Mouse (Mus musculus) adrenal gland, adult (tissue): Measurements from ENCODE around the gene Chrm2.

Experiments
- DNase-seq, 2 experiments: peaks; one replicate each; pipeline ENCODE4 v3.0.0; 2022 to 2023; ENCODE audit warnings: low spot score in 1 of 2; ENCODE audit not compliant: inconsistent age in 2 of 2

Gene Chrm2

GRCm38 (mm10) chr6:36387612-36388400 lies at the start of gene Chrm2:
Gene Chrm2 (plus strand): TSS chr6:36388084.
- no peak for DNase-seq

- DNase-seq = no peak
Observed at GRCm38 (mm10) chr6:36373983-36374382, 13.9 kb upstream of the Chrm2 start.

GRCm38 (mm10) chr6:36377936-36378335 lies 9.9 kb upstream of the Chrm2 start:
- DNase-seq = no peak

GRCm38 (mm10) chr6:36384102-36384501 lies 3.8 kb upstream of the Chrm2 start:
- no peak for DNase-seq

- DNase-seq = peak in 1 of 2 experiments; percentile 42
Observed at GRCm38 (mm10) chr6:36388401-36389259, 746 bp downstream of the Chrm2 start.

GRCm38 (mm10) chr6:36389260-36389965 lies 1.5 kb downstream of the Chrm2 start:
- no peak for DNase-seq

GRCm38 (mm10) chr6:36393705-36394104 lies 5.8 kb downstream of the Chrm2 start:
- DNase-seq = peak in 1 of 2 experiments; percentile 27

GRCm38 (mm10) chr6:36405139-36405538 lies 17.3 kb downstream of the Chrm2 start:
- DNase-seq = no peak

- no peak for DNase-seq
Observed at GRCm38 (mm10) chr6:36409016-36409415, 21.1 kb downstream of the Chrm2 start.

GRCm38 (mm10) chr6:36410057-36410456 lies 22.2 kb downstream of the Chrm2 start:
- DNase-seq = no peak

- no peak for DNase-seq
Observed at GRCm38 (mm10) chr6:36419716-36420115, 31.8 kb downstream of the Chrm2 start.

GRCm38 (mm10) chr6:36437964-36438363 lies 50.1 kb downstream of the Chrm2 start:
- DNase-seq = no peak

GRCm38 (mm10) chr6:36439218-36439617 lies 51.3 kb downstream of the Chrm2 start:
- no peak for DNase-seq

GRCm38 (mm10) chr6:36451480-36451879 lies 63.6 kb downstream of the Chrm2 start:
- no peak for DNase-seq

GRCm38 (mm10) chr6:36455071-36455470 lies 67.2 kb downstream of the Chrm2 start:
- no peak for DNase-seq

GRCm38 (mm10) chr6:36457015-36457414 lies 69.1 kb downstream of the Chrm2 start:
- DNase-seq = no peak

- no peak for DNase-seq
Observed at GRCm38 (mm10) chr6:36464008-36464407, 76.1 kb downstream of the Chrm2 start.

GRCm38 (mm10) chr6:36484132-36484665 lies 96.3 kb downstream of the Chrm2 start:
- DNase-seq = no peak

- no peak for DNase-seq
Observed at GRCm38 (mm10) chr6:36507008-36507663, 119.3 kb downstream of the Chrm2 start.

- DNase-seq = no peak
Observed at GRCm38 (mm10) chr6:36507946-36508345, 120.1 kb downstream of the Chrm2 start.

- DNase-seq = no peak
Observed at GRCm38 (mm10) chr6:36508469-36508868, 120.6 kb downstream of the Chrm2 start.
